Mouse (Mus musculus) retina, adult 2 months (tissue): ENCODE data around the gene Cdx2.

Experiments
- DNase-seq: peaks from one replicate; pipeline ENCODE4 v3.0.0-alpha.2; 2012; ENCODE audit warnings: low read depth, low spot score

The Cdx2 gene

GRCm38 (mm10) chr5:147293127-147293910 is 13.8 kb downstream of the Cdx2 start:
- DNase-seq: peak; percentile 42

GRCm38 (mm10) chr5:147292506-147293120 is 14.5 kb downstream of the Cdx2 start:
- DNase-seq: no peak

DNA sequence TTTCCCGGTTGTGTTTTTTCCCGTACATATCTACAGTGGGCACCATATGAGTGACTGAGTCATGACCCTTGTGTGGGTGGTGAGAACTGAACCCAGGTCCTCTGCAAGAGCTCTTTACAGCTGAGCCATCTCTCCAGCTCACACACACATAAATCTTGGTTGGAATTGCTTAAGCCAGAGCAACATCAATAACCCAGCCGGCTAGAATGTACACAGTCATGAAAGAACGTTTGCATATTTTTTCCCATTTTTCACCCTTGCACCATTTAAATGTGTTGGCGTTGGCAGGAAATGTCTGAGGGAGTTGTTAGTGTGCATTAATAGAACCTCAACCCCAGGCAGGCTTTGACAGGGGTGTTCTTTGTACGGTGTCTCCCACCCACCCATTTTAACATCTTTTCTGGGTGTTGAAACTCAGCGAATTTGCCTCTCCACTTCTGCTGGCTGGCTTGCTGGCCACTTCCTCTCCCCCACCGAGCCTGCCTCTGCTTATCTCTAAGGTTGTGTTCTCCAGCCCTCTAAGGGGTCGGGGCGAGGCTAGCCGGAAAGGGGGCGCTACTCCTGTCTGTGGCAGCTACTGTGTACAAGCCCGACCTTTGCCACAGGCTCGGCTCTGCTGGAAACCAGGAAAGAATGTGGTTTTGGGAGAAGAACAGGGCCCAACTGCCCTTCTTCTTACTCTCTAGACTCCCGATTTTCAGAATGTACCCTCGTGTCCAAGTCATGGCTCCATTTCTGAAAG is 15.1 kb downstream of the Cdx2 start:
- DNase-seq: no peak

DNA sequence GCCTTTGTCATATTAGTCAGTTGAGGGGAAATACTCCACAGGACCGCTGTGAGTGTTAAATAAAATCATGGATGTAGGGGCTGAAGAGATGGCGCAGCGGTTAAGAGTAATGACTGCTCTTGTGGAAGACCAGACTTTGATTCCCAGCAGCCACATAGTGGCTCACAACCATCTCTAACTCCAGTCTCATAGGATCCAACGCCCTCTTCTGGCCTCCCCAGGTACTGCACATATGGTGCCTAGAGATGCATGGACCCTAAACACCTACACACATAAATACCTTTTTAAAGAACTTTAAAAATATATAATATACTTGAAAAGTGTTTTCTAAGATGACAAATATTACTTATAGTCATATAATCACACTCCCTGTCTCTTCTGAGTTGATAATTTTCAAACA is 22.7 kb downstream of the Cdx2 start:
- DNase-seq: no peak

DNA sequence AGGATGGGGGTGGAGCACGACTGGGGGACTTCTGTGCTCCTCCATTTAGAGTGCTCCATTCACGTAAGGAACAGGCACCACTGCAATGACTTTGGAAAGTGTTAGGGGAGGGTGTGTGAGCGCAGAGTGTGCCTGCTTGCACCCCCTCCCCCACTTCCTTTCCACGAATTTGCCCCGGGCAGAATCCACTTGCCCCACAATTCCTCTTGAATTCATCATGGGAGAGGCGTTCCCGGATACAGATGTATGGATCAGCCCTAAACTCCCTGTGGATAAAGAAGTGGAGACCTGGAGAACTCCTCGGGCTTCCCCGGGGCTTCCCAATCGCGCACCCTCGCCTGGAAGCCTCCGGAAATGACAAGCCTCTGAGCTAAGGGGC is 29.5 kb downstream of the Cdx2 start:
- no peak for DNase-seq

- DNase-seq: no peak
Measured at GRCm38 (mm10) chr5:147276701-147277546, 30.1 kb downstream of the Cdx2 start.

- no peak for DNase-seq
Measured at GRCm38 (mm10) chr5:147275761-147276160, 31.3 kb downstream of the Cdx2 start.

- no peak for DNase-seq
Measured at GRCm38 (mm10) chr5:147274174-147275141, 32.6 kb downstream of the Cdx2 start.

DNA sequence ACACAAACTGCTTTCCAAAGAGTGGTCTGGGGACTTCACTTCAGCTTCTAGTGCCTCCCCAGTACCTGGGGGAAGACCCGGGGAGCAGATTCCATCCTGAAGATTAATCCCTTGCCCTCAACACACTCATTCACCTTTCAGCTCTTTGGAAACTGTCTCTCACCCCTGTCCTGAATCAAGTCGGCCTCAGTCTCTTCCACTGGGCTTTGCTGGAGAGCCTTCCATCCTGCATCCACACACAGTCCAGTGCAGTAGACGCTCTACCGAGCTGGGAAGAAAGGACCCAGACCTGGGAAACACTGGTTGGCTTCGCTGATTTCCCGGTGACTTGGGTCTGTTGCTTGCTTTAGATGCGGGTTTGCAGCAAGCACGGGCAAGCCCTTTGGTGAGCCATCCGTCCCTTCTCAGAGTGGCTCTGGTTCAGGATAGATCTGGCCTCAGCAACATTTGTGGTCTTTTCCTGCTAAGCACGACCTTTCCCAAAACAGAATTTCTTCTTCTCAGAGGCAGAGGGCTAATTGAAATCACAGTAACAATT is 34.2 kb downstream of the Cdx2 start:
- no peak for DNase-seq

DNA sequence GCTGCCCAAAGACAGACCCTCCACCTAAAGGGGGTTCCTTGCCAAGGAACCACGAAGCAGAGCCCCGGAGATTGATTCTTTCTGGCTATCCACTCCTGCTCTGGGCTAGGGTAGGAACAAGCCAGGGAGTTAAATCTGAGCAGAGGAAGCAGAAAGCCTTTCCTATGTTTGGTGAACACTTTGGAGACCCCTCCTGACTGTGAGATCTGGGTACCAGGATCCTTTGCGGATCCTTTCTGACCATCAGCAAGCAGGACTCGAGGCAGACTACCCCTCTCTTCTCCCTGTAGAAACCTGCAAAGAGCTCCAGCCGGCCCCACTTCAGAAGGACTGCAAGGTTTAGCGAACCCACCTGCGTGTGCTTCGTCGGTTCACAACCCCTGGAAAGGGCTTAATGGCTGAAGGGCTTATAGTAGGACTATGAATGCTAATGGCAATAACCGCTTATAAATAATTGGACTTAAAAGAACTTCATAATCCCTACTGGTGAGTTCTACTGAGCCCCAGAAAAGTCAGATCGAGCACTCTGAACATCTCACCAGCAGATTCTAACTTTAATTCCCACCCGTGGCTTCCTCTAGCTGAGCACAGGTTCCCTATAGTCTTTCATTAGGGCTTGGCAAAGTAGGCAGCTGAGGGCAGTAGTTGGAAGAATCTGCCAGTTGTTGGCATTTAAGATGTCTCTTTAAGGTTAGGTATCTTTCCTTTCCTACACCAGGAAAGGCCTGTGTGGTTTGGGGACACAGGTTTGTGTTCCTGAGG is 34.8 kb downstream of the Cdx2 start:
- no peak for DNase-seq

DNA sequence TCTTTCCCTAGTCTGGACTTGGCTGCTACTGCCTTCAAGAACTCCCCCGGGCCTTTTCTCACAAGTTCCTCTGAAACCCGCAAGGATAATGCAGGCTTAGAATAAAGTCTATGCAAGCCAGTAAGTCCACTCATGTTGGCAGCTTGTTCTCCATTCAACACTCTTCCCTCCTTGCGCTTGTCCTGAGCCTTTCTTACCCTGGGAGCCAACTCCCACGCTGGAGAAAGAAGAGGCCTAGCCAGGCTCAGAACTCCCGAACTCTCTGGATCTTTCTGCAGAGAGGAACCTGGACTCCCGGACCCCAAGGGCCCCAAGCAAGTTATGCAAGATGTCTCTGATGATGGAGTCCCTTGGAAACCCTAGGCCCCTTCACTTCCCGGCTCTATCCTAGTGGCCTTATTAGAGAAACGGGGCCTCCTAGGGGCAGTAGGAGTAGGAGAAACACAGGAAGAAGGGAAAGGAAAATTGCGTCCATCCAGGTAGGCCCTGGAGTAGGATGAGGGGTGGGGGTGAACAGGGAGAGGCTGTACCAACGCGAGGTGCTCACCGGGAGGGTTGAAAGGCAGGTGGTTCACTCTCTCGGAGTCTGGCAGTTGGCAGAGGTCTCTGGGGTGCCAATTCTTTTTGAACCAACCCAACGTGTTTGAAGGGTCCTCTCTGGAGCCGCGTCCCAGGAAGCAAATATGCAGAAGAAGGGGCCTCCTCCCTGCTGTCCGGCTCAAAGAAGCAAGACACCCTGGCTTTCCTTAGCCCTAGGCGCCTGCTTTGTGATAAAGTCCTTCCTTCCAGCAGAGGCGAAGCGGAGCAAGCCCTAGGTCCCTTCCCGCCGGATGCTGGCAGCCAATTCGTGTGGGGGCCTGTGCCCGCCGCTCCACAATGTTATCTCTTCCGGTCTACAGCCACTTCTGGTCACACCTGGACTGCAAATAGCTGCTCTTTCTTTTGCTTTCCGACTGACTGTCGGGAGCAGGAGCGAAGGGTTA is 36.1 kb downstream of the Cdx2 start:
- DNase-seq: no peak

DNA sequence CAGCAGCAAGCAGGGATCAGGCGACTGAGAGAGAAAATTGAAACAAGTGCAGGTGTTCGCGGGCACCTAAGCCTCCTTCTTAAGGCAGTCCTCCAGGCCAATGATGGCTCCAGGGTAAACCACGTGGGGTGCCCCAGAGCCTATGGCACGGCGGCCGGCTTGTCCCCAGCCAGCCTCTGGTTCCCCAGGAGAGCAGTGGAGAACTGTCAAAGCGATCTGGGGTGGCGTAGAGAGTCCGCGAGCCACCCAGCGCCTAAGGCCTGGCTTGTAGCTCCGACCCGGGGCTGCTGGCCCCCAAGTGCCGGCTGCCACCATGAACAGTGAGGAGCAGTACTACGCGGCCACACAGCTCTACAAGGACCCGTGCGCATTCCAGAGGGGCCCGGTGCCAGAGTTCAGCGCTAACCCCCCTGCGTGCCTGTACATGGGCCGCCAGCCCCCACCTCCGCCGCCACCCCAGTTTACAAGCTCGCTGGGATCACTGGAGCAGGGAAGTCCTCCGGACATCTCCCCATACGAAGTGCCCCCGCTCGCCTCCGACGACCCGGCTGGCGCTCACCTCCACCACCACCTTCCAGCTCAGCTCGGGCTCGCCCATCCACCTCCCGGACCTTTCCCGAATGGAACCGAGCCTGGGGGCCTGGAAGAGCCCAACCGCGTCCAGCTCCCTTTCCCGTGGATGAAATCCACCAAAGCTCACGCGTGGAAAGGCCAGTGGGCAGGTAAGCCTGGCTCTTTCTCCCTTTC is 37.0 kb downstream of the Cdx2 start, which contains the start of gene Pdx1:
Gene Pdx1, plus strand, starts transcription at position 34 of the 747 bp plus-strand sequence.
- no peak for DNase-seq

DNA sequence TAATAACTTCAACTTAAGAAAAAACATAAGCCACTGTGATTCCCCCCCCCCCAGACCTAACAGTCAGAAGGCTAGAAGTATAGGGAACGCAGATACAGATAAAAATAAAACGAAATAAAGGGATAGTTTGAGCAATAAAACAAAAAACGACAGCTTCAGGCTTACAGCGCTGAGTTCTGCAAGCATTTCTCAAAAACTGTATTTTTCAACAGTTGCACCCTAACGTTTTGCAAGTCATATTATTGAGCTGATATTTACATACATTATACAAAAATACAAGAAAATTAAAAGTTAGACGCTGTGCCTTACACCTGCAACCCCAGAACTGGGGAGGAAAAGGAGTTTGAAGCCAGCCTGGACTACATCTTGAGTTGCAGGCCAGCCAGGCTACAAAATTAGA is 37.7 kb downstream of the Cdx2 start:
- DNase-seq: no peak

- no peak for DNase-seq
Measured at GRCm38 (mm10) chr5:147268728-147269127, 38.3 kb downstream of the Cdx2 start.

GRCm38 (mm10) chr5:147267434-147267833 is 39.6 kb downstream of the Cdx2 start:
- no peak for DNase-seq

- DNase-seq: no peak
Measured at GRCm38 (mm10) chr5:147263945-147264344, 43.1 kb downstream of the Cdx2 start.

GRCm38 (mm10) chr5:147261899-147262541 is 45.0 kb downstream of the Cdx2 start:
- no peak for DNase-seq
